Mouse (Mus musculus): ENCODE results near the gene Zfp386. TPM values are rescaled to one million over a fixed set of nuclear protein-coding genes. Genes with fewer than 3 reads are reported as not detected.
A peak's percentile ranks its signal among the peaks of the same experiment; 100 is the strongest.

Gene Zfp386
- 54.7 and 57.5 TPM in 2 replicates for total RNA-seq (2015)
- 37.5 and 51.5 TPM in 2 replicates for total RNA-seq (2017)

GRCm38 (mm10) chr12:116047440-116048377 lies at the start of gene Zfp386:
Zfp386 (plus strand) TSS chr12:116047724.
- peak; percentile 95 for ATAC-seq (ENCODE audit: poor library complexity, severe bottlenecking)

- peak; percentile 66 for ATAC-seq (ENCODE audit: poor library complexity, severe bottlenecking)
Measured at GRCm38 (mm10) chr12:115999784-116000183, 47.7 kb upstream of the Zfp386 start.

GRCm38 (mm10) chr12:116002946-116003345 lies 44.6 kb upstream of the Zfp386 start:
- ATAC-seq (ENCODE audit: poor library complexity, severe bottlenecking): peak; percentile 87

GRCm38 (mm10) chr12:116010812-116011211 lies 36.7 kb upstream of the Zfp386 start:
- ATAC-seq (ENCODE audit: poor library complexity, severe bottlenecking): peak; percentile 83

- peak; percentile 98 for ATAC-seq (ENCODE audit: poor library complexity, severe bottlenecking)
Measured at GRCm38 (mm10) chr12:116028095-116028494, 19.4 kb upstream of the Zfp386 start.

- no peak for ATAC-seq (ENCODE audit: poor library complexity, severe bottlenecking)
Measured at GRCm38 (mm10) chr12:116035346-116035745, 12.2 kb upstream of the Zfp386 start.

GRCm38 (mm10) chr12:116044785-116045184 lies 2.7 kb upstream of the Zfp386 start:
- ATAC-seq (ENCODE audit: poor library complexity, severe bottlenecking): no peak

- no peak for ATAC-seq (ENCODE audit: poor library complexity, severe bottlenecking)
Measured at GRCm38 (mm10) chr12:116048766-116049165, 1.2 kb downstream of the Zfp386 start.

- no peak for ATAC-seq (ENCODE audit: poor library complexity, severe bottlenecking)
Measured at GRCm38 (mm10) chr12:116049236-116049635, 1.7 kb downstream of the Zfp386 start.

- ATAC-seq (ENCODE audit: poor library complexity, severe bottlenecking): peak; percentile 27; the same call in 1 of the 2 replicates
Measured at GRCm38 (mm10) chr12:116049701-116050100, 2.2 kb downstream of the Zfp386 start.

- ATAC-seq (ENCODE audit: poor library complexity, severe bottlenecking): peak; percentile 88
Measured at GRCm38 (mm10) chr12:116054342-116054741, 6.8 kb downstream of the Zfp386 start.

- ATAC-seq (ENCODE audit: poor library complexity, severe bottlenecking): no peak
Measured at GRCm38 (mm10) chr12:116056112-116056511, 8.6 kb downstream of the Zfp386 start.

GRCm38 (mm10) chr12:116061561-116062193 lies 14.2 kb downstream of the Zfp386 start:
- no peak for ATAC-seq (ENCODE audit: poor library complexity, severe bottlenecking)

GRCm38 (mm10) chr12:116062194-116062583 lies 14.7 kb downstream of the Zfp386 start:
- no peak for ATAC-seq (ENCODE audit: poor library complexity, severe bottlenecking)

GRCm38 (mm10) chr12:116063020-116063419 lies 15.5 kb downstream of the Zfp386 start:
- ATAC-seq (ENCODE audit: poor library complexity, severe bottlenecking): no peak

GRCm38 (mm10) chr12:116071023-116071422 lies 23.5 kb downstream of the Zfp386 start:
- peak; percentile 86 for ATAC-seq (ENCODE audit: poor library complexity, severe bottlenecking)

- peak; percentile 80 for ATAC-seq (ENCODE audit: poor library complexity, severe bottlenecking)
Measured at GRCm38 (mm10) chr12:116077074-116077854, 29.7 kb downstream of the Zfp386 start, which contains the start of gene Vipr2. Vipr2 (plus strand) TSS chr12:116077726.

GRCm38 (mm10) chr12:116077855-116078366 lies 30.4 kb downstream of the Zfp386 start:
- 0 out of 2 replicates have a peak, but pooled peaks have one; percentile 2 for ATAC-seq (ENCODE audit: poor library complexity, severe bottlenecking)

GRCm38 (mm10) chr12:116083125-116083524 lies 35.6 kb downstream of the Zfp386 start:
- no peak for ATAC-seq (ENCODE audit: poor library complexity, severe bottlenecking)

GRCm38 (mm10) chr12:116084294-116084693 lies 36.8 kb downstream of the Zfp386 start:
- ATAC-seq (ENCODE audit: poor library complexity, severe bottlenecking): no peak

Measured in megakaryocyte, adult 5-6 weeks (primary cell).